Mouse (Mus musculus): Measurements from ENCODE around the gene Rdh16. TPM values are rescaled to one million over a fixed set of nuclear protein-coding genes. Genes with fewer than 3 reads are reported as not detected.
"Not testable (repeated sequence)": the region's sequence is repeated elsewhere in the genome, so short reads cannot be mapped to it uniquely, and the experiment has no call there.

The Rdh16 gene
- total RNA-seq (2021) = under 1 TPM; 0.10 to 0.16 TPM

GRCm38 (mm10) chr10:127800891-127801290 is at the start of gene Rdh16:
Gene Rdh16, plus strand, starts transcription at chr10:127801152.
- DNase-seq (ENCODE audit: extremely low spot score in 1 of 2, low spot score in 1 of 2) = no peak

DNA sequence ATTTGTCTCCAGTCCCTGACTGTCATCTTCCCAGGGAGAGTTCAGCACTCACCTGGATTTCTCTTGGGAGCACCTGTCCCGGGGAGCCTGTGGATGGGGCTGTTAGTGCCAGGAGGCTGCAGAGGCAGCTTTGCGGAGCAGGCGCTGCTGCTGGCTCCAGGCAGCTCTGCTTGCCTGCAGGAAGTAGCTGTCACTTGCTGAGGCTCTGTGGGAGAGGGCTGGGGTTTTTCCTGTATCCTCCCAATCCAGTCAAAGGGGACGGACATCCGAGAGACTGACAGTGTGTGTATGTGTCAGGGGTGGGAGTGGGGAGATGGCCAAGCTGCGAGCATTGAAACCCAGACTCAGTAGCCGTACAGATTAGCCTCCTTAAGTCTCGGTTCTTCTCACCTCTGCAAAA is 49.4 kb upstream of the Rdh16 start, which contains the start of gene Gpr182:
Gene Gpr182 (minus strand): TSS at position 185 of the 400 bp plus-strand sequence.
- no peak for DNase-seq (ENCODE audit: extremely low spot score in 1 of 2, low spot score in 1 of 2)

- DNase-seq (ENCODE audit: extremely low spot score in 1 of 2, low spot score in 1 of 2) = no peak
These were observed 46.3 kb upstream of the Rdh16 start for GRCm38 (mm10) chr10:127754566-127755166.

GRCm38 (mm10) chr10:127755246-127755645 is 45.7 kb upstream of the Rdh16 start:
- no peak for DNase-seq (ENCODE audit: extremely low spot score in 1 of 2, low spot score in 1 of 2)

GRCm38 (mm10) chr10:127755770-127756468 is 45.0 kb upstream of the Rdh16 start:
- DNase-seq (ENCODE audit: extremely low spot score in 1 of 2, low spot score in 1 of 2) = no peak

DNA sequence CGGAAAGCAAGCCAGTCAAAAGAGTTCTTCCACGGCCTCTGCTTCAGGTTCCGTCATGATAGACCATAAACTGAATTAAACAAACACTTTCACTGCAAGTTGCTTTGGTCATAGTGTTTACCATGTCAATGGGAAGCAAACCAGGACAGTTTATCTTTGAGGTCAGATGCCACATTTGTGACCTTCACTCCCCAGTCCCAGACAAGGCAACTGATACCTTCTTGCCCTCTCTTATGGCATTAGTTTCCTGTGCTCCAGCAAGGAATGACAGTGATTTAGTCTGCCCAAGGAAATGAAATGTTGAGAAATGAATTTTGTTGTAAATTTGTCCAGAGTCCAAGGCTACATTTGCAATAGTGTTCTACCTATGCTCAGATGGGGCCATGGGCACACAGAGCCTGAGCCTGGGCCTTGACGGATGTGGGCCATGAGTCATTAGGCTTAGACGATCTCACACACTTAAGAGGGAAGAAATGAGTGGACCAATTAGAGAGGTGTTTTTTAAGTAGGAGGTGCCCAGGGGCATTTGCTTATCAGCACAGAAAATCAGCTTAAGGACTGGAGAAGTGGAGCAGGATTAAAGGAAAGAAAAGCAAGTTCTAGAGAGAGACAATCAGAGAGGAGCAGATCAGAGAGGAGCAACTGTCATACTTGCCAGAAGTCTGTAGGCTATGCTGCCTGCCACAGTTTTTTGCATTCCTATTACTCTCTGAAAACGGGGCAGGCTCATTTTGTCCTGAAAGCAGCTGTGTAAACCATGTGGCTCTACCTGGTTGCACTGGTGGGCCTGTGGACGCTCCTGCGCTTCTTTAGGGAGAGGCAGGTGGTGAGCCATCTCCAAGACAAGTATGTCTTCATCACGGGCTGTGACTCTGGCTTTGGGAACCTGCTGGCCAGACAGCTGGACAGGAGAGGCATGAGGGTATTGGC is 41.5 kb upstream of the Rdh16 start, which contains the start of the genes Rdh1 and Rdh16f1:
Gene Rdh1 (plus strand): TSS at position 541 of the 930 bp plus-strand sequence.
Gene Rdh16f1 (plus strand): TSS at position 607 of the 930 bp plus-strand sequence.
- DNase-seq (ENCODE audit: extremely low spot score in 1 of 2, low spot score in 1 of 2) = no peak

DNA sequence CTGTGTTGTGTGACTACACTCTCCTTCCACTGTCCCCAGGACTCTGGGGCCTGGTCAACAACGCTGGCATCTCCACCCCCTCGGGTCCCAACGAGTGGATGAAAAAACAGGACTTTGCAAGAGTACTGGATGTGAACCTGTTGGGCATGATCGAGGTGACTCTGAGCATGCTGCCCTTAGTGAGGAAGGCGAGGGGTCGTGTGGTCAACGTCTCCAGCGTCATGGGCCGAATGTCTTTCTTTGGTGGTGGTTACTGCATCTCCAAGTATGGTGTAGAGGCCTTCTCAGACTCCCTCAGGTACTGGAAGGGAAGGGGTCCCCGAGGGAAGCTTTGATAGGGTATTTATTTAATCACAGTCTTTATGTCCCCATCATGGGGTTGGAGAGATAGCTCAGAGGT is 38.0 kb upstream of the Rdh16 start:
- not testable (repeated sequence) for DNase-seq (ENCODE audit: extremely low spot score in 1 of 2, low spot score in 1 of 2)

GRCm38 (mm10) chr10:127763914-127764680 is 36.9 kb upstream of the Rdh16 start:
- no peak for DNase-seq (ENCODE audit: extremely low spot score in 1 of 2, low spot score in 1 of 2)

GRCm38 (mm10) chr10:127766564-127766963 is 34.4 kb upstream of the Rdh16 start:
- no peak for DNase-seq (ENCODE audit: extremely low spot score in 1 of 2, low spot score in 1 of 2)

DNA sequence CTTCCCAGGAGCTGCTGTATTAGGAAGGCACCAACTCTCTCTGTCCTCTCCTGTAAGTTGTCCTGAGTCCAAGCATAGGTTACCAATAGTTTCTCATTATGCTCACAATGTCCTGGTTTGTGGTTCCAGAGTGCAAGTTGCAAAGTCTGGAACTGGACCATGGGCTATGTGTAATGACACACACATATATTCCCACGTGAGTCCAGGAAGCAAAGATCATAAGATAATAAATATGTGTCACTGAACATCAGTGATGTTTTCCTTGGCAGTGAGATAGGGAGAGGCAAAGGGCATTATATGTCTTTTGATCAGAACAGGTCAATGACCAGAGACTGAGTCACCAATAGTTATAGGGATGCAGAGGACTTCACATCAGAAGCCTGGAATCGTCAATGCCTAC is 24.9 kb upstream of the Rdh16 start, which contains the start of gene Rdh9:
Gene Rdh9 (plus strand): TSS at position 376 of the 400 bp plus-strand sequence.
- DNase-seq (ENCODE audit: extremely low spot score in 1 of 2, low spot score in 1 of 2) = no peak

- not testable (repeated sequence) for DNase-seq (ENCODE audit: extremely low spot score in 1 of 2, low spot score in 1 of 2)
These were observed 18.6 kb upstream of the Rdh16 start for GRCm38 (mm10) chr10:127782321-127782720.

DNA sequence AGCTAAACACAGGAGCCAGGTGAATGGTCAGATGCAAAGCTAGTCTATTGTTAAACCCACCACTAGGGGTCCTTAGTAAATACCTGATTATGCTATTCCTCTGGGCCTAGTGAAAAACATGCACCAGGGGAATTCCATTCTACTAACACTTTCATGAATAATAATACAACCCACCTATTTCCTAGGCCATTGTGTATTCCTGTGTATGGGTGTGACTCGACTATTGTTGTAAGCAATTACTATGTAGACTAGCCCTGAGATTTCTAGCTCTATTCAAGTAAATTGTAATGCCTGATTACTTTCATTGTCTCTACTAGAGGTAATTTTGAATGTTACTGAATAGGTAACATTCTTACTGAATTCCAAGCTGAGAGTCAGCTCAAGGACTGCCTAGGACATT is 15.5 kb upstream of the Rdh16 start:
- not testable (repeated sequence) for DNase-seq (ENCODE audit: extremely low spot score in 1 of 2, low spot score in 1 of 2)

- no peak for DNase-seq (ENCODE audit: extremely low spot score in 1 of 2, low spot score in 1 of 2)
These were observed 1.7 kb upstream of the Rdh16 start for GRCm38 (mm10) chr10:127799295-127799694.

- no peak for DNase-seq (ENCODE audit: extremely low spot score in 1 of 2, low spot score in 1 of 2)
These were observed 660 bp downstream of the Rdh16 start for GRCm38 (mm10) chr10:127801612-127802011.

- no peak for DNase-seq (ENCODE audit: extremely low spot score in 1 of 2, low spot score in 1 of 2)
These were observed 1.3 kb downstream of the Rdh16 start for GRCm38 (mm10) chr10:127802236-127802635.

DNA sequence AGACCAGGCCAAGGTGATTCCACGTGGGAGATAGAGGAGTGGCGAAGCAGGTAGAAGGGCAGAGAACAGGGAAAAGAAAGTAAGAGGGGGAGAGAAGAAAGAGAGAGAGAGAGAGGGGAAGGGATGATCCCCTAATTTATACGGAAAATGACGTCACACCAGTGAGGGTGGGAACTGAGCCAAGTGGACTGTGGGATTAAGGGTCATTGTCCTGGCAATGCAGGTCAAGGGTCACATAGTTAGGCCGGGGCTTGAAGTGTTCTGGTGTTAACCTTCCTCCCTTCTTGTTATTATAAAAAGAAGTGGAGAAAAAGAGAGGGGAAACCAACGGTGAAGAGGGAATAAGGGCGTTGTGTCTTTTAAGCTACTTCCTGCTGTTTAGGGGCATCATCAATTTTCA is 3.5 kb downstream of the Rdh16 start:
- DNase-seq (ENCODE audit: extremely low spot score in 1 of 2, low spot score in 1 of 2) = no peak

GRCm38 (mm10) chr10:127815888-127816287 is 14.9 kb downstream of the Rdh16 start:
- no peak for DNase-seq (ENCODE audit: extremely low spot score in 1 of 2, low spot score in 1 of 2)

DNA sequence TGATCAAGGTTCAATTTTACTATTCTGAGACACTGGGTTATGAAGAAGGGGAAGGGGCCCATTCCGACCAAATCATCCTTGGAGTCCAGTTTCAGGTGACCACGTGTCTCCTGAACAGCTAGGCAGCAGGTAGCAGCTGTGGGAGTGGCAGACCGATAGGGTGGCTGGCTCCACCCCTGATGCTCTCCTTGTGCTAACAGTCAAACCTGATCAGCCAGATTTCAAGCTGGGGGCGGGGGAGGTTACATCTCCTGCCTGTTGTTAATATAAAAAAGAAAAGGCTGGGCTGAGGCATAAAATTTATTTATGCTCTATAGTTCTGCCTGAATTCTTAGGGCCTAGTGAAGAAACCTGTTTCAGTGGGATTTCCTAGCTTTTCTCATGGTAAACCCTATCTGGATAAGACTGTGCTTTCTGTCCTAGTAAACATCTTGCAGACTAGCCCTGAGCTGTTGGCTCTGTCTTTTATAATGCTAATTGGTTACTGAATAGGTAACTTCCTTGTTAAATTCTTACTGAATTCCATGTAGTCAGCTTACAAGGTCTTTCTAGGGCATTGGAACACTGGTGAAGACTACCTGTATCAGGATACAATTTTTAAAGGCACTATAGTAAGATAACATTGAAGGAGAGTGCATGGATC is 16.4 kb downstream of the Rdh16 start:
- DNase-seq (ENCODE audit: extremely low spot score in 1 of 2, low spot score in 1 of 2) = not testable (repeated sequence)

- not testable (repeated sequence) for DNase-seq (ENCODE audit: extremely low spot score in 1 of 2, low spot score in 1 of 2)
These were observed 20.9 kb downstream of the Rdh16 start for GRCm38 (mm10) chr10:127821806-127822205.
